Mouse (Mus musculus): ENCODE data around the gene Itpkc. TPM values are rescaled to one million over a fixed set of nuclear protein-coding genes. Genes with fewer than 3 reads are reported as not detected.
A peak's percentile ranks its signal among the peaks of the same experiment; 100 is the strongest.

The Itpkc gene
- total RNA-seq, 2 experiments from 2014 or later: 11.7 to 12.6 TPM

DNA sequence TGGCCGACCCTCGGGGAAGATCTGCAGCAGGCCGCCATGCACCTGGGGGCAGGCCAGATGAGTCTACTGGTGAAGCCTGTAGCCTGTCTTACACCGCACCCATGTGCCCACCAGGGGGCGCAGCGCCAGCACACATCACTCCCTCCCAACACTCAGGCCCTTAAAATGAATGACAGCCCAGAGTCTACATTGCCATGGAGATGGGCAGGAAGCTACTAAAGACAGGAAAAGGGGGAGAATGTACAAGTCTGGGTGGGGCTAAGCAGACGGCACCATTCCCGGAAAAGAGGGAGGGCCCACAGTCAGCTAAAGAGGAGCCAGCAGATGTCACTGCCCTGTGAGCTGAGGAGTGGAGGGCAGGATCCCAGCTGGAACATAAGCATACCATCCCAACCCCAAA lies 68.6 kb downstream of the Itpkc start:
- peak; percentile 97 for TF ChIP-seq CTCF (IDR thresholded peaks at IDR 0.05)
- intact Hi-C loops (cut with DNase I): no loop called here
- Histone ChIP-seq H3K27ac (no peak overlapping the region; the same call in 1 of the 2 replicates), H3K4me3 (no peak overlapping the region)
- DNase-seq (ENCODE audit: extremely low spot score in 1 of 2, low spot score in 2 of 2): peak; percentile 85 to 86

DNA sequence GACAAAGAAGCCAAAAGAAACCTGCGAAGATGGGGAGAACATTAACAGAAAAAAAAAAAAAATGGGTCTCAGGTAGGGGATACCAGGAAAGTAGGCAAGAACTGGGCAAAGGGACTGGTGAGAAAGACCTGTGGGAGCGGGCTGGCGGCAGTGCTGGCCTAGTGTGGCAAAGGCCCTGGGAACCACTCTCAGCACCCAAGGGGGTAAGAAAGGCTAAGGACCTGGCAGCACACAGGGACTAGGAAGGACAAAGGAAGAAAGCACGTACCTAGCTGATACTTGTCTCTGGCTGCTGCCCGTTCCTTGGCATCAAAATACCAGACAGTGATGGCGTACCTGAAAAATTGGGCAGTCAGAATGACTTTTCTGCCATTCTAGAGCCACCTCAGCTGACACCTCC lies 69.2 kb downstream of the Itpkc start:
- TF ChIP-seq CTCF (IDR thresholded peaks at IDR 0.05): no peak
- peak in 1 of 2 experiments; percentile 9 for DNase-seq (ENCODE audit: extremely low spot score in 1 of 2, low spot score in 2 of 2)
- intact Hi-C loops (cut with DNase I): no loop called here
- Histone ChIP-seq H3K27ac (no peak overlapping the region), H3K4me3 (no peak overlapping the region)

DNA sequence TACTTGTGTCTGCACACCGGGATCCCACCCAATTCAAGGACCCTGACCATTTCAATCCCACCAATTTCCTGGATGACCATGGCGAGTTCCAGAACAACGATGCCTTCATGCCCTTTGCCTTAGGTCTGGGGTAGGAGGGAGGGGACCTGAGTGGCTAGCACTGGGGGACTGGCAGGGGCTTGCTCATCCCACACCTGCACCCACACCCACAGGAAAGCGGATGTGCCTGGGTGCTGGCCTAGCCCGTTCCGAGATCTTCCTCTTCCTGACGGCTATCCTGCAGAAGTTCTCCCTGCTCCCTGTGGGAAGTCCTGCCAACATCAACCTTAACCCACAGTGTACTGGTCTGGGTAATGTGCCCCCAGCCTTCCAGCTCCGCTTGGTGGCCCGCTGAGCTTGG lies 70.3 kb downstream of the Itpkc start:
- no peak overlapping the region for H3K4me3 ChIP-seq
- intact Hi-C loops (cut with DNase I): no loop called here
- DNase-seq (ENCODE audit: extremely low spot score in 1 of 2, low spot score in 2 of 2): no peak
- no peak for TF ChIP-seq CTCF (IDR thresholded peaks at IDR 0.05)
- H3K27ac ChIP-seq: no peak overlapping the region

Small RNA genes lying within 50 kb of the gene (microRNA-seq; reads per million reads assigned to microRNA genes)
- gene Mir1191 (0 reads per million in 2 experiments), gene Mir3101 (0.24 to 0.97 reads per million in 2 experiments)

Other genes with a start within 250 kb of the Itpkc start
- gene Cyp2a12, start 199.6 kb downstream of the Itpkc start, total RNA-seq (2021): not detected
- gene Cyp2f2, start 108.8 kb downstream of the Itpkc start, total RNA-seq (2021): not detected
- gene Cyp2t4, start 74.9 kb downstream of the Itpkc start, total RNA-seq (2021): not detected
- gene Egln2, start 61.9 kb downstream of the Itpkc start, total RNA-seq (2021): 100 to 1,000 TPM in 1 of 2 experiments, 10 to 100 TPM in 1; 92.8 to 109 TPM
- gene Rab4b, start 49.8 kb downstream of the Itpkc start, total RNA-seq (2021): 10 to 100 TPM; 89.7 to 93.2 TPM
- gene Gm21983, start 47.6 kb downstream of the Itpkc start, total RNA-seq (2021): not detected
- 1 to 10 TPM in 1 of 2 experiments, under 1 TPM in 1; 0.68 to 1.6 TPM for gene Mia, start 47.5 kb downstream of the Itpkc start, total RNA-seq (2021)
- 10 to 100 TPM; 21.6 to 26.1 TPM for gene BC024978, start 32.9 kb downstream of the Itpkc start, total RNA-seq (2021)
- gene Snrpa, start 32.4 kb downstream of the Itpkc start, total RNA-seq (2021): 10 to 100 TPM; 85.1 to 86.5 TPM
- 10 to 100 TPM; 35.4 to 36.2 TPM for gene Coq8b, start 4.4 kb upstream of the Itpkc start, total RNA-seq (2021)
- 100 to 1,000 TPM; 117 to 135 TPM for gene Numbl, start 29.8 kb upstream of the Itpkc start, total RNA-seq (2021)
- 10 to 100 TPM; 48.1 to 51.2 TPM for gene Ltbp4, start 109.0 kb upstream of the Itpkc start, total RNA-seq (2021)
- gene Shkbp1, start 127.4 kb upstream of the Itpkc start, total RNA-seq (2021): 10 to 100 TPM; 23.2 to 40.3 TPM
- not detected for gene Gm20479, start 128.8 kb upstream of the Itpkc start, total RNA-seq (2021)
- gene Sptbn4, start 219.0 kb upstream of the Itpkc start, total RNA-seq (2021): 100 to 1,000 TPM; 153 to 162 TPM
- 10 to 100 TPM; 18.1 to 18.3 TPM for gene Blvrb, start 219.3 kb upstream of the Itpkc start, total RNA-seq (2021)
- gene Sertad3, start 245.1 kb upstream of the Itpkc start, total RNA-seq (2021): 1 to 10 TPM; 3.3 TPM

Data from left cerebral cortex, adult 2 months (tissue).